Mouse (Mus musculus) heart, postnatal 0 days (tissue): ENCODE results near the gene Aff2. TPM values are rescaled to one million over a fixed set of nuclear protein-coding genes. Genes with fewer than 3 reads are reported as not detected.
A peak's percentile ranks its signal among the peaks of the same experiment; 100 is the strongest.

Experiments used
- ATAC-seq: fragments of 200-750 bp; cut with Nextera tagmentation; 2 replicates; pipeline ENCODE4 v1.8.0; 2017; ENCODE audit warnings: low read depth, moderate number of reproducible peaks, moderate library complexity; ENCODE audit not compliant: insufficient read depth
- DNase-seq: peaks from one replicate; pipeline ENCODE4 v3.0.0-alpha.2; 2016; ENCODE audit warnings: low spot score
- H3K27ac ChIP-seq: fragments of 300-500 bp; sonication (generic); 2 replicates; pipeline ENCODE4 v1.5.1; 2014; ENCODE audit warnings: low read depth, mild to moderate bottlenecking
- H3K27me3 ChIP-seq: fragments of 300-500 bp; sonication (generic); 2 replicates; pipeline ENCODE4 v1.6.1; 2014; ENCODE audit warnings: low read length, mixed read lengths; ENCODE audit not compliant: control insufficient read depth, insufficient read depth
- H3K36me3 ChIP-seq: fragments of 300-500 bp; sonication (generic); replicated peaks from 2 replicates; pipeline ENCODE4 v1.6.1; 2014; ENCODE audit warnings: low read length, mixed read lengths; ENCODE audit not compliant: control insufficient read depth, insufficient read depth
- H3K4me1 ChIP-seq: fragments of 300-500 bp; sonication (generic); 2 replicates; pipeline ENCODE4 v1.6.1; 2014; ENCODE audit warnings: antibody characterized with exemption; ENCODE audit not compliant: control insufficient read depth, insufficient read depth
- H3K4me2 ChIP-seq: fragments of 300-500 bp; sonication (generic); 2 replicates; pipeline ENCODE4 v1.6.1; 2014; ENCODE audit warnings: low read depth, mild to moderate bottlenecking, low read length, moderate library complexity
- H3K4me3 ChIP-seq: fragments of 300-500 bp; sonication (generic); 2 replicates; pipeline ENCODE4 v1.5.1; 2014; ENCODE audit warnings: low read depth, low read length
- H3K9ac ChIP-seq: fragments of 300-500 bp; sonication (generic); replicated peaks from 2 replicates; pipeline ENCODE4 v1.6.1; 2014; ENCODE audit warnings: low read depth, low read length, mixed read lengths
- H3K9me3 ChIP-seq: fragments of 300-500 bp; sonication (generic); replicated peaks from 2 replicates; pipeline ENCODE4 v1.6.1; 2016; ENCODE audit warnings: low read length; ENCODE audit not compliant: control insufficient read depth
- CTCF ChIP-seq: IDR thresholded peaks from 2 replicates; pipeline ENCODE4 v1.5.1; 2016; ENCODE audit warnings: antibody characterized with exemption, control low read depth, low read depth
- EP300 ChIP-seq: IDR thresholded peaks from 2 replicates; pipeline ENCODE4 v1.6.1; 2016; ENCODE audit warnings: antibody characterized with exemption, low read depth
- WGBS: fragments of 180-500 bp; shearing (Covaris S2); extraction: QIAGEN DNeasy Blood & Tissue Kit; methylation state at CpG from one replicate; pipeline ENCODE4 v1.1.7; 2014; 5-methylcytosine and 5-hydroxymethylcytosine counted together
- polyA plus RNA-seq: library from polyadenylated mRNA; unstranded; fragments of >200 nt; fragmentation: Nextera tagmentation; extraction: Ambion mirVana; gene quantifications from 2 replicates; pipeline ENCODE4 v1.2.1, GENCODE M21; 2015
- total RNA-seq: library from RNA; depleted of rRNA; stranded (reverse); fragments of >200 nt; gene quantifications from 2 replicates; pipeline ENCODE4 v1.2.3, GENCODE M21; 2014; ENCODE audit warnings: low replicate concordance

The Aff2 gene
- total and polyA plus RNA-seq, 2 experiments from 2014 or later: 3.1 TPM

- H3K27ac ChIP-seq: no peak overlapping the region
These were observed 1.0 kb downstream of the Aff2 start for GRCm38 (mm10) chrX:69361055-69361558.

DNA sequence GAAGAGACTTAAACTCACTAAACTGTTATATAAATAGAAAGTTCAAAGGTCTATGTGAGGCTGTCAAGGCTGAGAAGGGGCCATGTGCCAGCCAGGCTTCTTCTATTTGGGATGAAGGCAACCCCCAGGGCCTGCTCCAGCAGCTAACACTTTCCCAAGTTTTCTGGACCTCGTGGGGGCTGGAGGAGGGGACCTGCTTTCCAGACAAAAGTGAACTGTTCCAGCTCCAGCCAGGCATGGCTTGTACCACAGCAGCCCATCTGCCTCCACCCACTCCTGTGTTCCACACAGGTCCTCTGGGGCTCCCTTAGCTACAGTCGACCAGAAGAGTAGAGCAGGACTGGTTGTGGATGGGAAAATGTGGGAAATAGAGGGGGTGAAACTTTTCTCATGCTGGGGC is 4.1 kb downstream of the Aff2 start:
- Histone ChIP-seq H3K27ac (no peak overlapping the region), H3K4me2 (no peak overlapping the region), H3K27me3 (no peaks in the 10 kb centered on the region), H3K36me3 (no peaks in the 10 kb centered on the region), H3K9ac (no peak overlapping the region), H3K9me3 (no peaks in the 10 kb centered on the region), H3K4me1 (no peaks in the 10 kb centered on the region; the same call in 1 of the 2 replicates), H3K4me3 (no peak overlapping the region)
- no peak for ATAC-seq
- WGBS: 9% methylated on average over 2 of the region's 2 CpGs
- no peak for DNase-seq
- TF ChIP-seq EP300 (no peak), CTCF (no peak)

More at GRCm38 (mm10) chrX:69361055-69361558, 1.0 kb downstream of the Aff2 start:
- 16% methylated on average over 10 of the region's 10 CpGs for WGBS
- H3K36me3 ChIP-seq: no peaks in the 10 kb centered on the region
- no peaks in the 10 kb centered on the region for H3K9me3 ChIP-seq
- H3K4me3 ChIP-seq: peak overlapping the region; percentile 67
- H3K4me2 ChIP-seq: peak overlapping the region; percentile 66
- TF ChIP-seq EP300: no peak
- TF ChIP-seq CTCF: no peak
- H3K27me3 ChIP-seq: no peaks in the 10 kb centered on the region
- ATAC-seq (no peak), DNase-seq (no peak)
- no peaks in the 10 kb centered on the region; the same call in 1 of the 2 replicates for H3K4me1 ChIP-seq
- H3K9ac ChIP-seq: peak overlapping the region; percentile 55

GRCm38 (mm10) chrX:69373341-69373740 is 13.2 kb downstream of the Aff2 start:
- no peak overlapping the region for H3K4me3 ChIP-seq
- no peak for DNase-seq
- no peaks in the 10 kb centered on the region for H3K4me1 ChIP-seq
- no peaks in the 10 kb centered on the region for H3K36me3 ChIP-seq
- no peaks in the 10 kb centered on the region for H3K9me3 ChIP-seq
- ATAC-seq: no peak
- H3K4me2 ChIP-seq: no peak overlapping the region
- no peaks in the 10 kb centered on the region for H3K27me3 ChIP-seq
- H3K9ac ChIP-seq: no peak overlapping the region
- no peak overlapping the region for H3K27ac ChIP-seq
- WGBS: 59% methylated on average over 2 of the region's 2 CpGs
- TF ChIP-seq EP300 (no peak), CTCF (no peak)

DNA sequence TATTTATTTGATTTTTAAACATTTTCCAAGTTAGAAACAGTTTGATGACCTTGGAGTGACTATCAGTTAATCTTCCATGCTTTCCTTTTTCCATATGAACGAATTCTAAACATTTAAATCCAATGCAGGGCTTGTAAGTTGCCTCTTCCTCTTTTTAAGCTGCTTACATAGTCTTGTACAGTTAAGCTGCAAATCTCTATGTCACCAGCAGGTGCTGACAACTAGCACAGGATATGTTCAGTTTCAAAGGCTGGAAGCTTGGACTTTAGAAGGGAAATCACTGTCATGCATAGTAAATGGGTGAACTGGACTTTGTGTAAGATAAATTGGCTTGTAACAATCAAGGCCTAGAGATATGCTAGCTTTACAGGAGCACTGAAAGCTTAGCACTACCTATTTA is 29.6 kb downstream of the Aff2 start:
- peak; percentile 47 for DNase-seq
- Histone ChIP-seq H3K4me2 (no peak overlapping the region), H3K9ac (no peak overlapping the region), H3K36me3 (no peaks in the 10 kb centered on the region), H3K4me3 (no peak overlapping the region), H3K4me1 (no peaks in the 10 kb centered on the region), H3K27me3 (no peaks in the 10 kb centered on the region), H3K9me3 (no peaks in the 10 kb centered on the region), H3K27ac (no peak overlapping the region)
- TF ChIP-seq EP300 (no peak), CTCF (peak; percentile 53)
- WGBS: 6% methylated on average over 1 of the region's 1 CpGs
- no peak for ATAC-seq

GRCm38 (mm10) chrX:69415043-69415442 is 54.9 kb downstream of the Aff2 start:
- DNase-seq: no peak
- H3K36me3 ChIP-seq: no peaks in the 10 kb centered on the region
- no peaks in the 10 kb centered on the region for H3K9me3 ChIP-seq
- TF ChIP-seq EP300: no peak
- TF ChIP-seq CTCF: no peak
- H3K27ac ChIP-seq: peak overlapping the region; percentile 34; the same call in 1 of the 2 replicates
- H3K27me3 ChIP-seq: no peaks in the 10 kb centered on the region
- no peak overlapping the region for H3K9ac ChIP-seq
- WGBS: 32% methylated on average over 1 of the region's 1 CpGs
- 0 out of 2 replicates have a peak, but pooled peaks have one; percentile 17 for ATAC-seq
- H3K4me3 ChIP-seq: no peak overlapping the region
- H3K4me2 ChIP-seq: no peak overlapping the region
- H3K4me1 ChIP-seq: peaks cover 3% of the 10 kb centered on the region; the same call in 1 of the 2 replicates

- no peak overlapping the region for H3K4me3 ChIP-seq
- WGBS: 74% methylated on average over 3 of the region's 3 CpGs
- no peaks in the 10 kb centered on the region for H3K4me1 ChIP-seq
- no peak overlapping the region for H3K27ac ChIP-seq
- no peaks in the 10 kb centered on the region for H3K9me3 ChIP-seq
- TF ChIP-seq CTCF (no peak), EP300 (no peak)
- no peaks in the 10 kb centered on the region for H3K27me3 ChIP-seq
- no peaks in the 10 kb centered on the region for H3K36me3 ChIP-seq
- no peak overlapping the region for H3K4me2 ChIP-seq
- ATAC-seq (no peak), DNase-seq (no peak)
- H3K9ac ChIP-seq: no peak overlapping the region
These were observed 78.3 kb downstream of the Aff2 start for GRCm38 (mm10) chrX:69438422-69438821.
